Mouse (Mus musculus) lung, adult 2 months (tissue): ENCODE measurements around the gene Gm17571. TPM values are rescaled to one million over a fixed set of nuclear protein-coding genes. Genes with fewer than 3 reads are reported as not detected.

Source experiments
- DNase-seq: peaks from one replicate; pipeline ENCODE4 v3.0.0; 2022
- H3K4me1 ChIP-seq: fragments of 200-500 bp; 2 replicates; pipeline ENCODE4 v1.6.1; 2011; ENCODE audit warnings: low read length; ENCODE audit not compliant: control insufficient read depth, insufficient read depth
- H3K4me3 ChIP-seq: fragments of 200-500 bp; replicated peaks from 2 replicates; pipeline ENCODE3; 2011; ENCODE audit warnings: low read depth, mild to moderate bottlenecking, control low read depth, low read length; ENCODE audit errors: extremely low read depth
- CTCF ChIP-seq: fragments of 200-500 bp; IDR thresholded peaks from 2 replicates; pipeline ENCODE4 v1.5.1; 2011; ENCODE audit warnings: mild to moderate bottlenecking, low read length, control low read depth; ENCODE audit not compliant: insufficient read depth
- POLR2A ChIP-seq: fragments of 200-500 bp; IDR thresholded peaks from 2 replicates; pipeline ENCODE4 v1.6.1; 2011; ENCODE audit warnings: low read depth, mild to moderate bottlenecking, control low read depth, low read length, borderline replicate concordance; ENCODE audit errors: extremely low read depth
- WGBS: fragments of 180-500 bp; shearing (Covaris S2); methylation state at CpG from one replicate; pipeline ENCODE4 v1.1.7; 2018; 5-methylcytosine and 5-hydroxymethylcytosine counted together
- polyA plus RNA-seq: library from polyadenylated mRNA; depleted of rRNA; stranded (reverse); fragments of >200 nt; gene quantifications from 2 replicates; pipeline ENCODE4 v1.2.3, GENCODE M21; 2012

Gm17571 gene
- polyA plus RNA-seq, 1 experiment, result not detected

- Histone ChIP-seq H3K4me3 (no peak overlapping the region), H3K4me1 (peaks cover 13% of the 10 kb centered on the region)
- WGBS, result 83% methylated on average over 6 of the region's 6 CpGs
- TF ChIP-seq CTCF (no peak), POLR2A (no peak)
- DNase-seq, result no peak
These were observed 11.2 kb upstream of the Gm17571 start for GRCm38 (mm10) chr9:13457774-13458173.

DNA sequence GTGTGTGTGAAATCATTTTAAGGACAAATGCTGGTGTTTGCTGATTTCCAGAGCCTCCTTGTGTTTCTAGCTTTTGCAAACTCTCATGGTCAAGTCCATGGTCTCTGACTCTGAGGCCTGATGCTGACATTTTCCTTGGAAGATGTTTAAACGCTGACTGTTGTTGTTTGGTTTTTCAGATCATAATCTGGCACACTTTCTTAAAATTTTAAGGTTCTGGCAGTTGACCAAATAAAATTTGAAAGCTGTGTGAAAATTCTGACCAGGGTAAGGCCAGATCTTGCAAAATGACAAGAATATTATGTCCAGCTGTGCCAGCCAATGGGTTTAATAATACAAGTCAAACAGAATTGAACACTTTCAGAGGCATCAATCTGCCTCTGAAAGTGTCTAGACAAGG is 8.7 kb upstream of the Gm17571 start:
- H3K4me1 ChIP-seq, result peaks cover 13% of the 10 kb centered on the region
- TF ChIP-seq CTCF (no peak), POLR2A (no peak)
- WGBS, result 43% methylated on average over 1 of the region's 1 CpGs
- no peak for DNase-seq
- H3K4me3 ChIP-seq, result no peak overlapping the region

DNA sequence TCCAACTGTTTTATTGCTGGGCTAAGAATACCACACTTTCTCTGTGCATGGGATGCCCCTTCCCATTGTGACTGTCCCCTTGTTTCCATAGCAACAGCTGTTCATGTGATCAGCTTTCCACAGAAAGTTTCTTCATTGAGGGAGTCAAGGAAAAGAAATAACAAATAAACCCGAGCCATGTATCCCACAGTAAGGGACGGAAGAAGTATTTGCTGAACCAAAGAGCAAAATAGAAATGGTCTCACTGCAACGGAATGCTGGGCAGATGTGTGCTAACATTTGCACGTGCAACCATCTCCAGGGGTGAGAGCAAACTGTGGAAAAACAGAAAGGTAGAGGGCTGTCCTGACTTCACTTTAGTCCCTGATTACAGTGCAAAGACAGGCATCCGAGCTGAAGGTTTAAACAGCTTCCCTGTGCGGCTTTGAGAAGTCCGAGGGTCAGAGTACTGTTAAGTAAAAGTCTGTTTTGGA is 8.1 kb upstream of the Gm17571 start:
- TF ChIP-seq POLR2A (no peak), CTCF (no peak)
- WGBS, result 30% methylated on average over 7 of the region's 7 CpGs
- DNase-seq, result no peak
- peaks cover 13% of the 10 kb centered on the region for H3K4me1 ChIP-seq
- H3K4me3 ChIP-seq, result no peak overlapping the region

DNA sequence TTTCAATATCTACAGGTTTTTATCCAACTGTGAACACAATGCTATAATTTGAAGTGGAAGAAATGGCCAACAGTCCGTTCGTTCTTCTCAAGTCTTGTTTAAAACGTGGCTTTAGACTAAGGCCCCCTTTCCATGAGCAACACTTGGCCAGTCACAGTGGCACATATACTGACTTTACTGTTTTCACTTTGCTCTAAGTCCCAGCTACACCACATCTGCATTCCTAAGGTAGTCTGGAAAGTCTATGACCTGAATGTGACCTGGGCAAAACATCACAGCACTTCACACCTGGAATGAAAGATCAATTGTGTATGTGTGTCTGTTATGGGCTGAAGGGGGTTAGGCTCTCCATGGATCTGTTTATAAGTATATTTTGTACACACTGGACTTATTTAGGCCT is 2.2 kb upstream of the Gm17571 start:
- 88% methylated on average over 3 of the region's 3 CpGs for WGBS

DNA sequence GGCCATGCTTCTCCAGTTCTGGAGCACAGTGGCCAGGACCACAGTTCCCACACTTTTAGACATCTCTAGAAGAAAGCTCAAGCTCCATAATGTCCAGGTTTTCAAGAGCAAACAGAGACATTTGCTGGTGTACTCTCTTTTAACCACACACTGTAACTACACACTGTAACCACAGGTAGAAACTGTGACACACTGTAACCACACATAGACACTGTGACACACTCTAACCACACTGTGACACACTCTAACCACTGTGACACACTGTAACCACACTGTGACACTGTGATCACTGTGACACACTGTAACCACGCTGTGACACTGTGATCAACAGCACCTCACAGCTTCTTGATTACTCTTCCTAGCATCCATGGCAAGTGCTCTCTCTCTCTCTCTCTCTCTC is 317 bp downstream of the Gm17571 start:
- H3K4me1 ChIP-seq, result peaks cover 12% of the 10 kb centered on the region
- H3K4me3 ChIP-seq, result no peak overlapping the region

More for the DNA sequence above, 2.2 kb upstream of the Gm17571 start:
- TF ChIP-seq POLR2A, result no peak
- peaks cover 6% of the 10 kb centered on the region for H3K4me1 ChIP-seq
- no peak for DNase-seq
- H3K4me3 ChIP-seq, result no peak overlapping the region

DNA sequence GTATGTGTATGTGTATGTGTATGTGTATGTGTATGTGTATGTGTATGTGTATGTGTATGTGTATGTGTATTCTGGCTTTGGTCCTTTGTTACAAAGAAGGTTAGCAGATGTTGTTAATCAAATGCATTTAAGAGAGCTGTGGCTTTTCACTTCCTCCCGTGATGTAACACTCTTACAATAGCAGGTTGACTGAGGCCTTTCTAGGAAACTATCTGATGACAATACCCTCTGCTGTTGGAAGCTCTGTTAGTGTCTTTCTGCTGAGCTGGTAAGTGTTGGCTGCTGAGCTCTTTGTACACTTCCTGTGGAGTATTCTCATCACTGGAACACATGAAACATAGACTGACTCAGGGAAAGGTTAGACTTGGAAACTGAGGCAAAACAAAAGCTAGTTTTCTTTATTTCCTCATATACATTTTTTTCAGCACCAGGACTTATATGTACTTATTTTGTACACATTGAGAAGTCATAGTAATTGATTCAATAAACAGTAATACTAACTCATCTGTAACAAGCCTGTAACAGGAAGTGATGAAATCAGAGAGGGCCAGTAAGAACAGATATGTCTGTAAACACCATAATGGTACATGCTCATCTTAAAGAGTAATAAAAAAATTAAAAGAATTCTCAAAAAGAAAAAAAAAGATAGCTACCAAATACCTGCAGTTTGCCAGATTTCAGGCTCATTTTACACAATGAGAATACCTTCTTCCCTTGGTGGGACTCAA is 2.9 kb downstream of the Gm17571 start:
- H3K4me1 ChIP-seq, result peaks cover 12% of the 10 kb centered on the region
- no peak overlapping the region for H3K4me3 ChIP-seq
- TF ChIP-seq CTCF (no peak), POLR2A (no peak)
- 25% methylated on average over 1 of the region's 1 CpGs for WGBS
- DNase-seq, result no peak

More for the DNA sequence above, 317 bp downstream of the Gm17571 start:
- no peak for DNase-seq
- TF ChIP-seq CTCF (no peak), POLR2A (no peak)
- WGBS, result 85% methylated on average over 1 of the region's 1 CpGs

GRCm38 (mm10) chr9:13442012-13442735 is 4.4 kb downstream of the Gm17571 start:
- TF ChIP-seq POLR2A (no peak), CTCF (no peak)
- Histone ChIP-seq H3K4me1 (peaks cover 12% of the 10 kb centered on the region), H3K4me3 (no peak overlapping the region)
- 37% methylated on average over 13 of the region's 13 CpGs for WGBS
- DNase-seq, result no peak

GRCm38 (mm10) chr9:13440911-13441310 is 5.6 kb downstream of the Gm17571 start:
- TF ChIP-seq POLR2A (no peak), CTCF (no peak)
- no peak overlapping the region for H3K4me3 ChIP-seq
- H3K4me1 ChIP-seq, result peaks cover 7% of the 10 kb centered on the region
- WGBS, result 76% methylated on average over 6 of the region's 6 CpGs
- DNase-seq, result no peak

DNA sequence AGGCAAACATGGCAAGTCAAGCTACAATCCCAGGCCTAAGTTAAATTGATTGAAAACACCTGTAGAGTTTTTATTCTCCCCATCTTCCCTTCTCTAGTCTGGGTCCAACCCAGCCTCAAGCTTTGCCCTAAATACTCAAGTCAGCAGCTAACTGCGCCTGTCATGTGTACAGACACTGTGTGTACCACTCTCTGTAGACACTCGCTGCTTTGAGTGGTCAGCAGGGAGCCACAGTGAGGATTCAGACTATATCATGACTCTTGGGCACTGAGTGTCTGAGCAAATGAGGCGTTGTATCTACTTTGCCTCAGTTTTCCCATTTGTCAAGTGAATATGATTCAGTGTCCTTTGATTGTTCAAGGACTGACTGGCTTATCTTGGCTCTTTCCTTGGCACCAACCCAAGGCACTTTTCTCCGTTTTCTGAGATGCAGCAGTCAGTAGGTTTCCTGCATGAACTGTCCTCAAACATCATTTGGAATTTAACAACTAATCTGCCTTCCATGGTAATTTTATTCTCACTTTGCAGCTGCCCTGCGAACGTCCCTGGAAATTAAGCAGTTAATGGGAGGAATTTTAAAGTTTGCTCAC is 13.0 kb downstream of the Gm17571 start:
- 69% methylated on average over 6 of the region's 6 CpGs for WGBS
- H3K4me1 ChIP-seq, result peaks cover 11% of the 10 kb centered on the region
- TF ChIP-seq POLR2A, result no peak
- TF ChIP-seq CTCF, result no peak
- no peak overlapping the region for H3K4me3 ChIP-seq
- DNase-seq, result no peak
